Mouse (Mus musculus) hindbrain, embryonic 16.5 days (tissue): Measurements from ENCODE around the gene Tnks1bp1. TPM values are rescaled to one million over a fixed set of nuclear protein-coding genes. Genes with fewer than 3 reads are reported as not detected.
A peak's percentile ranks its signal among the peaks of the same experiment; 100 is the strongest.

ENCODE experiments used
- ATAC-seq: fragments of 200-750 bp; cut with Nextera tagmentation; 2 replicates; pipeline ENCODE4 v1.8.0; 2017; ENCODE audit warnings: moderate TSS enrichment, moderate library complexity
- H3K27ac ChIP-seq: fragments of 300-500 bp; sonication (generic); 2 replicates; pipeline ENCODE4 v1.5.1; 2014; ENCODE audit warnings: low read depth, mild to moderate bottlenecking, control low read depth, low read length, moderate library complexity
- H3K27me3 ChIP-seq: fragments of 300-500 bp; sonication (generic); replicated peaks from 2 replicates; pipeline ENCODE4 v1.6.1; 2014; ENCODE audit warnings: low read length; ENCODE audit not compliant: control insufficient read depth, insufficient read depth
- H3K36me3 ChIP-seq: fragments of 300-500 bp; sonication (generic); 2 replicates; pipeline ENCODE4 v1.6.1; 2014; ENCODE audit warnings: mild to moderate bottlenecking, low read length, moderate library complexity, mixed read lengths; ENCODE audit not compliant: control insufficient read depth, insufficient read depth
- H3K4me1 ChIP-seq: fragments of 300-500 bp; sonication (generic); 2 replicates; pipeline ENCODE4 v1.6.1; 2014; ENCODE audit warnings: low read depth, low read length; ENCODE audit not compliant: control insufficient read depth, insufficient read depth
- H3K4me2 ChIP-seq: fragments of 300-500 bp; sonication (generic); 2 replicates; pipeline ENCODE4 v1.6.1; 2014; ENCODE audit warnings: mild to moderate bottlenecking, low read length, control low read depth, moderate library complexity
- H3K4me3 ChIP-seq: fragments of 300-500 bp; sonication (generic); 2 replicates; pipeline ENCODE4 v1.5.1; 2014; ENCODE audit warnings: mild to moderate bottlenecking, low read length, control low read depth, moderate library complexity
- H3K9ac ChIP-seq: fragments of 300-500 bp; sonication (generic); 2 replicates; pipeline ENCODE4 v1.6.1; 2014; ENCODE audit warnings: low read depth, mild to moderate bottlenecking, control low read depth, low read length, moderate library complexity
- H3K9me3 ChIP-seq: fragments of 300-500 bp; sonication (generic); 2 replicates; pipeline ENCODE4 v1.6.1; 2014; ENCODE audit warnings: mild to moderate bottlenecking, low read length, moderate library complexity; ENCODE audit not compliant: control insufficient read depth
- WGBS: fragments of 180-500 bp; shearing (Covaris S2); extraction: QIAGEN DNeasy Blood & Tissue Kit; methylation state at CpG from one replicate; pipeline ENCODE4 v1.1.7; 2014; 5-methylcytosine and 5-hydroxymethylcytosine counted together
- polyA plus RNA-seq: library from polyadenylated mRNA; unstranded; fragments of >200 nt; fragmentation: Nextera tagmentation; extraction: Ambion mirVana; gene quantifications from 2 replicates; pipeline ENCODE4 v1.2.1, GENCODE M21; 2015

The Tnks1bp1 gene
- polyA plus RNA-seq, 1 experiment from 2014 or later: 19.6 TPM

GRCm38 (mm10) chr2:85050001-85050634 is 2.3 kb downstream of the Tnks1bp1 start:
- Histone ChIP-seq H3K9ac (peak overlapping the region; percentile 51), H3K36me3 (peaks cover 41% of the 10 kb centered on the region), H3K4me3 (peak overlapping the region; percentile 31), H3K4me1 (peaks cover 34% of the 10 kb centered on the region), H3K9me3 (no peaks in the 10 kb centered on the region), H3K4me2 (peak overlapping the region; percentile 66), H3K27ac (peak overlapping the region; percentile 56), H3K27me3 (no peaks in the 10 kb centered on the region)
- WGBS: 8% methylated on average over 9 of the region's 10 CpGs
- ATAC-seq: peak; percentile 17

- Histone ChIP-seq H3K4me3 (peak overlapping the region; percentile 31), H3K4me2 (peak overlapping the region; percentile 66), H3K9ac (peak overlapping the region; percentile 51), H3K36me3 (peaks cover 39% of the 10 kb centered on the region), H3K9me3 (no peaks in the 10 kb centered on the region), H3K27ac (peak overlapping the region; percentile 56), H3K27me3 (no peaks in the 10 kb centered on the region), H3K4me1 (peaks cover 34% of the 10 kb centered on the region)
- 49% methylated on average over 9 of the region's 9 CpGs for WGBS
- no peak for ATAC-seq
Observed at GRCm38 (mm10) chr2:85050746-85051145, 2.9 kb downstream of the Tnks1bp1 start.

GRCm38 (mm10) chr2:85053192-85053816 is 5.5 kb downstream of the Tnks1bp1 start:
- Histone ChIP-seq H3K27me3 (no peaks in the 10 kb centered on the region), H3K4me2 (no peak overlapping the region), H3K36me3 (peaks cover 41% of the 10 kb centered on the region), H3K9me3 (no peaks in the 10 kb centered on the region), H3K4me1 (peaks cover 26% of the 10 kb centered on the region), H3K4me3 (no peak overlapping the region), H3K27ac (no peak overlapping the region), H3K9ac (no peak overlapping the region)
- 94% methylated on average over 5 of the region's 5 CpGs for WGBS
- no peak for ATAC-seq

- no peak for ATAC-seq
- H3K36me3 ChIP-seq: peaks cover 56% of the 10 kb centered on the region
- 81% methylated on average over 5 of the region's 5 CpGs for WGBS
Observed at GRCm38 (mm10) chr2:85056711-85057110, 8.9 kb downstream of the Tnks1bp1 start.

GRCm38 (mm10) chr2:85059677-85060076 is 11.9 kb downstream of the Tnks1bp1 start:
- no peak for ATAC-seq
- Histone ChIP-seq H3K4me2 (no peak overlapping the region), H3K27ac (no peak overlapping the region), H3K36me3 (peaks cover 57% of the 10 kb centered on the region), H3K4me1 (peaks cover 3% of the 10 kb centered on the region), H3K9me3 (no peaks in the 10 kb centered on the region), H3K4me3 (no peak overlapping the region), H3K9ac (no peak overlapping the region), H3K27me3 (no peaks in the 10 kb centered on the region)
- WGBS: 97% methylated on average over 6 of the region's 6 CpGs

More at GRCm38 (mm10) chr2:85056711-85057110, 8.9 kb downstream of the Tnks1bp1 start:
- Histone ChIP-seq H3K27me3 (no peaks in the 10 kb centered on the region), H3K4me1 (peaks cover 3% of the 10 kb centered on the region), H3K4me3 (no peak overlapping the region), H3K9me3 (no peaks in the 10 kb centered on the region), H3K9ac (no peak overlapping the region), H3K4me2 (no peak overlapping the region), H3K27ac (no peak overlapping the region)

- H3K4me2 ChIP-seq: peak overlapping the region; percentile 13
- H3K4me3 ChIP-seq: no peak overlapping the region; the same call in 1 of the 2 replicates
- peak; percentile 31; the same call in 1 of the 2 replicates for ATAC-seq
- peaks cover 3% of the 10 kb centered on the region for H3K4me1 ChIP-seq
- H3K36me3 ChIP-seq: peaks cover 51% of the 10 kb centered on the region
- WGBS: 27% methylated on average over 10 of the region's 11 CpGs
- H3K27me3 ChIP-seq: no peaks in the 10 kb centered on the region
- no peak overlapping the region for H3K27ac ChIP-seq
- no peaks in the 10 kb centered on the region for H3K9me3 ChIP-seq
- no peak overlapping the region for H3K9ac ChIP-seq
Observed at GRCm38 (mm10) chr2:85060591-85061060, 12.8 kb downstream of the Tnks1bp1 start.

- no peak overlapping the region for H3K27ac ChIP-seq
- H3K4me3 ChIP-seq: no peak overlapping the region; the same call in 1 of the 2 replicates
- peaks cover 47% of the 10 kb centered on the region for H3K36me3 ChIP-seq
- no peaks in the 10 kb centered on the region for H3K9me3 ChIP-seq
- H3K9ac ChIP-seq: no peak overlapping the region
- 0 out of 2 replicates have a peak, but pooled peaks have one; percentile 28 for ATAC-seq
- WGBS: 36% methylated on average over 10 of the region's 10 CpGs
- peaks cover 3% of the 10 kb centered on the region for H3K4me1 ChIP-seq
- peak overlapping the region; percentile 13 for H3K4me2 ChIP-seq
- no peaks in the 10 kb centered on the region for H3K27me3 ChIP-seq
Observed at GRCm38 (mm10) chr2:85061107-85061541, 13.3 kb downstream of the Tnks1bp1 start.

- 89% methylated on average over 12 of the region's 12 CpGs for WGBS
- H3K9me3 ChIP-seq: no peaks in the 10 kb centered on the region
Observed at GRCm38 (mm10) chr2:85065141-85065875, 17.5 kb downstream of the Tnks1bp1 start.

GRCm38 (mm10) chr2:85066937-85067336 is 19.1 kb downstream of the Tnks1bp1 start:
- WGBS: 92% methylated on average over 5 of the region's 5 CpGs
- ATAC-seq: no peak
- Histone ChIP-seq H3K4me1 (no peaks in the 10 kb centered on the region), H3K27me3 (no peaks in the 10 kb centered on the region), H3K9me3 (no peaks in the 10 kb centered on the region), H3K4me2 (no peak overlapping the region), H3K27ac (no peak overlapping the region), H3K36me3 (peaks cover 21% of the 10 kb centered on the region), H3K4me3 (no peak overlapping the region), H3K9ac (no peak overlapping the region)

More at GRCm38 (mm10) chr2:85065141-85065875, 17.5 kb downstream of the Tnks1bp1 start:
- no peak overlapping the region for H3K9ac ChIP-seq
- no peak for ATAC-seq
- H3K4me1 ChIP-seq: peaks cover 3% of the 10 kb centered on the region; the same call in 1 of the 2 replicates
- no peak overlapping the region for H3K4me2 ChIP-seq
- H3K27ac ChIP-seq: no peak overlapping the region
- H3K4me3 ChIP-seq: no peak overlapping the region
- H3K36me3 ChIP-seq: peaks cover 23% of the 10 kb centered on the region
- H3K27me3 ChIP-seq: no peaks in the 10 kb centered on the region
